Mouse (Mus musculus) heart, adult 2 months (tissue): ENCODE measurements around the gene Scg3. TPM values are rescaled to one million over a fixed set of nuclear protein-coding genes. Genes with fewer than 3 reads are reported as not detected.

Source experiments
- DNase-seq, 2 experiments: peaks; one replicate each; pipeline ENCODE4 v3.0.0; 2021
- H3K27ac ChIP-seq: fragments of 200-600 bp; 2 replicates; pipeline ENCODE4 v1.8.1; 2022
- H3K27me3 ChIP-seq: fragments of 200-500 bp; 2 replicates; pipeline ENCODE4 v1.6.1; 2012; ENCODE audit warnings: mild to moderate bottlenecking, low read length, inconsistent platforms, mixed read lengths; ENCODE audit not compliant: control insufficient read depth, insufficient read depth
- H3K36me3 ChIP-seq: fragments of 200-500 bp; 2 replicates; pipeline ENCODE4 v1.6.1; 2012; ENCODE audit warnings: low read length, inconsistent platforms; ENCODE audit not compliant: control insufficient read depth, insufficient read depth
- H3K4me1 ChIP-seq: fragments of 200-500 bp; 2 replicates; pipeline ENCODE4 v1.6.1; 2011; ENCODE audit warnings: low read length; ENCODE audit not compliant: control insufficient read depth, insufficient read depth
- H3K4me3 ChIP-seq: fragments of 200-600 bp; 2 replicates; pipeline ENCODE4 v1.8.1; 2022
- H3K79me2 ChIP-seq: fragments of 200-500 bp; replicated peaks from 2 replicates; pipeline ENCODE4 v1.6.1; 2012; ENCODE audit warnings: mild to moderate bottlenecking, inconsistent platforms, low read length, moderate library complexity, mixed read lengths; ENCODE audit not compliant: control insufficient read depth, insufficient read depth
- H3K9ac ChIP-seq: fragments of 200-500 bp; 2 replicates; pipeline ENCODE4 v1.6.1; 2012; ENCODE audit warnings: low read depth, mild to moderate bottlenecking, control low read depth, inconsistent platforms, low read length, mixed read lengths
- CTCF ChIP-seq: fragments of 200-600 bp; IDR thresholded peaks from 2 replicates; pipeline ENCODE4 v1.8.1; 2022; ENCODE audit warnings: antibody characterized with exemption, mild to moderate bottlenecking, moderate library complexity
- EP300 ChIP-seq: fragments of 200-500 bp; IDR thresholded peaks from 2 replicates; pipeline ENCODE4 v1.6.1; 2011; ENCODE audit warnings: low read depth, low read length, control low read depth; ENCODE audit not compliant: insufficient read depth
- POLR2A ChIP-seq: fragments of 200-500 bp; IDR thresholded peaks from 2 replicates; pipeline ENCODE4 v1.6.1; 2011; ENCODE audit warnings: mild to moderate bottlenecking, low read depth, low read length, control low read depth; ENCODE audit not compliant: insufficient read depth
- WGBS: fragments of 180-500 bp; shearing (Covaris S2); methylation state at CpG from one replicate; pipeline ENCODE4 v1.1.7; 2018; 5-methylcytosine and 5-hydroxymethylcytosine counted together
- intact Hi-C: fragments of 180-260 bp; cut with DNase I; formaldehyde crosslinking; loops from one replicate; pipeline ENCODE4 v1.15.1; 2025
- polyA plus RNA-seq: library from polyadenylated mRNA; depleted of rRNA; stranded (reverse); fragments of >200 nt; gene quantifications from 2 replicates; pipeline ENCODE4 v1.2.3, GENCODE M21; 2012
- total RNA-seq, 2 experiments: library from RNA; stranded (reverse); gene quantifications; 2 replicates each; pipeline ENCODE4 v1.2.3; 2021

Gene Scg3
- total and polyA plus RNA-seq, 3 experiments, result 0.37 to 1.3 (median 0.43) TPM

DNA sequence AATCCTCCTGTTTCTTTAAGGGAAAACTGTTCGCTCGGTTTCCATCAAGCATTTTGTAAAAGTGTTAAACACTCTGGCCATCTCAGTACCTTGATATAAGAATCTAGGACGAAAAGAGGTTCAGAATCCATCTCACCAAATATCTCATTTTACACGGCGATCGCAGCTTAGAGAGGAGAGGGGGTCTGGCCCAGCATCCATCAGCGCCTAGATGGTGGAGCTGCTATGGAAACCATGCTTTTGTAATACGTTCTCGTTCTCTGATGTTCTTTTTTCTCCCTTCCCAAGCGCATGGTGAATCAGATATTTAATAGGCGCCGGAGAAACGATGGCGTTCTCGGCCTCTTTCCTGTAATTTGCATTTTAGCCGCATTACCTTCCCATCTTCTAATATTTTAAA is 73.9 kb downstream of the Scg3 start:
- H3K4me3 ChIP-seq, result peak overlapping the region; percentile 5; the same call in 1 of the 2 replicates
- no peak for DNase-seq
- 51% methylated on average over 16 of the region's 16 CpGs for WGBS
- H3K36me3 ChIP-seq, result no peaks in the 10 kb centered on the region
- TF ChIP-seq POLR2A (no peak), EP300 (no peak), CTCF (no peak)
- H3K9ac ChIP-seq, result no peak overlapping the region
- H3K79me2 ChIP-seq, result no peaks in the 10 kb centered on the region
- 0 out of 2 replicates have a peak, but pooled peaks cover 2% of the 10 kb centered on the region for H3K27me3 ChIP-seq
- no peaks in the 10 kb centered on the region for H3K4me1 ChIP-seq
- no peak overlapping the region for H3K27ac ChIP-seq
- intact Hi-C loops, result no loop called here

DNA sequence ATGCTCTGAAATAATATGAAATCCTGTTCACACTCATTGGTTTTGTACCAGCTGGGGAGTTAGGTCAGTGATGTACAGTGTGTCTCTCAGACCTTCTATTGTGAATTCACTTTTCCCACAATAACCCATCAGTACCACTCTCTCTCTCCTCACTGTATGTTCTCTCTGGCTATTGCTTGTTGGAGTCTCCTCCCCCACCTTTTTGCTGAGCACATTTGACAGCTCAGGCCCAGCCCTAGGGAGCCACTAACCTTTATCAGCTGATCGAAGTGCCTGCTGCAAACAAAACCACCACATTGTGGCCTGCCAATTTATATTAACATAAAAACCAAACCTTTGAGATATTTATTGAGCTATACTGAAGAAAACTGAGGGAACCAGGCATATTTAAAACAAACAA is 74.4 kb downstream of the Scg3 start:
- 0 out of 2 replicates have a peak, but pooled peaks cover 2% of the 10 kb centered on the region for H3K27me3 ChIP-seq
- WGBS, result 74% methylated on average over 1 of the region's 1 CpGs
- H3K36me3 ChIP-seq, result no peaks in the 10 kb centered on the region
- no peak overlapping the region for H3K4me3 ChIP-seq
- no peaks in the 10 kb centered on the region for H3K79me2 ChIP-seq
- intact Hi-C loops, result no loop called here
- no peaks in the 10 kb centered on the region for H3K4me1 ChIP-seq
- no peak overlapping the region for H3K9ac ChIP-seq
- no peak overlapping the region for H3K27ac ChIP-seq
- TF ChIP-seq CTCF, result no peak
- no peak for TF ChIP-seq EP300
- TF ChIP-seq POLR2A, result no peak
- no peak for DNase-seq

DNA sequence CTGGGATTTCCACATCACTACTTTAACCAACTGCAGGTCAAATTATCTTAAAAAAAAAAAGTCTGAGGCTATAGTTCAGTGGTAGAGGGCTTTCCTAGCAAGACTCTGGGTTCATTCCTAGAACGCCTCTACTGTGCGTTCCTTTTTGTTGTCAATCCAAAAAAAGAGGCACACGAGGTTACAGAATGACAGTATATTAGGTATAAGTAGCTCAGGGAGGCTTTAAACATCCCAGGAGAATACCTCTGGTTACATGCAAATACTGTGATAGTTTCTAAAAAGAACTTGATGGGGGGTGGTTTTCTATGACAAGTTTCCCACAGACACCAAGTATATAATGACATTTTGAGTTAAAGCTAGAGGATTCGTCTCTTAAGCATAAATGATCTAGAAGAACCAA is 76.4 kb downstream of the Scg3 start:
- TF ChIP-seq CTCF (no peak), POLR2A (no peak), EP300 (no peak)
- Histone ChIP-seq H3K27ac (no peak overlapping the region), H3K4me1 (no peaks in the 10 kb centered on the region), H3K27me3 (0 out of 2 replicates have a peak, but pooled peaks cover 2% of the 10 kb centered on the region), H3K9ac (no peak overlapping the region), H3K36me3 (no peaks in the 10 kb centered on the region), H3K79me2 (no peaks in the 10 kb centered on the region), H3K4me3 (no peak overlapping the region)
- WGBS, result 89% methylated on average over 4 of the region's 4 CpGs
- intact Hi-C loops, result no loop called here
- no peak for DNase-seq

DNA sequence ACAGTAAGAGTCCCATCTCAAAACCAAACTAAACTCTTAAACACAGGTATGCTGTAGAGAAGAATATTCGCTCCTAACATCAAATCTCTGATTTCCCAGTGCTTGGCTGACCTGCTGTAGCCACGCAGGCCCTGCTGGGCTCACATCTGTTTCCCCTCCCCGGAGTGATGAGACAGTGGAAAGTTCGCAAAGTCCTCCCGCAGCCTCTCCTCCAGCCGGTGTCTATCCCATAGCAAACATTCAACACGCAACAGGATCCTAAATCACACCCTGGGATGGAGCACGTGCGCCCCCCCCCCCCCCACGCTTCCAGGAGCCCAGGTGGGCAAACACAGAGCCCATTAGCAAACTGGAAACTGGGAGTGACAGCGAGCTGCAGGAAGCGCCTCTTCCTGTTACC is 82.3 kb downstream of the Scg3 start:
- no peaks in the 10 kb centered on the region; the same call in 1 of the 2 replicates for H3K4me1 ChIP-seq
- no peak overlapping the region for H3K27ac ChIP-seq
- no peaks in the 10 kb centered on the region for H3K27me3 ChIP-seq
- no peaks in the 10 kb centered on the region for H3K36me3 ChIP-seq
- no peak for DNase-seq
- H3K79me2 ChIP-seq, result no peaks in the 10 kb centered on the region
- no peak overlapping the region for H3K9ac ChIP-seq
- no peak for TF ChIP-seq POLR2A
- TF ChIP-seq EP300, result no peak
- no peak for TF ChIP-seq CTCF
- 26% methylated on average over 12 of the region's 12 CpGs for WGBS
- no peak overlapping the region for H3K4me3 ChIP-seq
- intact Hi-C loops, result no loop called here

DNA sequence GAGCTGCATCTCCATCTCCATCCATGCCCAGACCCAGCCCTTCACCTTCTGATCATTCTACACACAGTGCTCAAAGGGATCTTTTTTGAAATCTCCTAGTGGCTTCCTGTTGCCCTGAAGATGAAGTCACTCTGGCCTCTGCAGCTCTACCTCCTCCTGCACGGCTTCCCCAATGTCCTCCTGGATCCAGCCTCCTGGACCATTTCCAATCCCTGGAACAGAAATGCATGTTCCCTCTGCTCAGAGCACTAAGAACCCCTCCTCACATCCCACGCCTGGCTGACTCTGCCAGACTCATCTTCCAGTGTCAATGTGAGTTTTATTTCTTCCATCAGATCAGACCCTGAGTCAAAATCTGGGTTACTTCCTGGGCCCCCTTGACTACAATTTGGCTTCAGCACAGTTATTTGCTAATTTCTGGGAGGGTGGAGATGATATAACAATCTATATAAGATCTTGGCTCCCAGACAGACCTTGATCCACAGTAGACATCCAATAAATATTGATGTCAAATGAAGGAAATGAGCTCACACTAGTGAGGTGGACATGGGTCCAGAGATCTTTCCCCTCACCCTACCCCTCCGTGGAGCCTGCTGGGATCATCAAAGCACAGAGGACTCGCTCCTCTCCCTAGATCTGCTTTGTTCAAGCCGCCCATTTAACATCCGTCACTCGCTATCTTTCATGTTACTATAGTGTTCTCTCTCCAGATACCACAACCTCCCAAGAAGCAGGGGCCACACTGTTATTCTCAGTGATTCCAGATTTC is 83.5 kb downstream of the Scg3 start:
- Histone ChIP-seq H3K4me1 (no peaks in the 10 kb centered on the region; the same call in 1 of the 2 replicates), H3K27me3 (no peaks in the 10 kb centered on the region), H3K4me3 (no peak overlapping the region), H3K9ac (no peak overlapping the region), H3K79me2 (no peaks in the 10 kb centered on the region), H3K27ac (no peak overlapping the region), H3K36me3 (no peaks in the 10 kb centered on the region)
- TF ChIP-seq EP300, result no peak
- no peak for TF ChIP-seq CTCF
- no peak for TF ChIP-seq POLR2A
- DNase-seq, result no peak
- intact Hi-C loops, result no loop called here
- WGBS, result 65% methylated on average over 7 of the region's 7 CpGs

DNA sequence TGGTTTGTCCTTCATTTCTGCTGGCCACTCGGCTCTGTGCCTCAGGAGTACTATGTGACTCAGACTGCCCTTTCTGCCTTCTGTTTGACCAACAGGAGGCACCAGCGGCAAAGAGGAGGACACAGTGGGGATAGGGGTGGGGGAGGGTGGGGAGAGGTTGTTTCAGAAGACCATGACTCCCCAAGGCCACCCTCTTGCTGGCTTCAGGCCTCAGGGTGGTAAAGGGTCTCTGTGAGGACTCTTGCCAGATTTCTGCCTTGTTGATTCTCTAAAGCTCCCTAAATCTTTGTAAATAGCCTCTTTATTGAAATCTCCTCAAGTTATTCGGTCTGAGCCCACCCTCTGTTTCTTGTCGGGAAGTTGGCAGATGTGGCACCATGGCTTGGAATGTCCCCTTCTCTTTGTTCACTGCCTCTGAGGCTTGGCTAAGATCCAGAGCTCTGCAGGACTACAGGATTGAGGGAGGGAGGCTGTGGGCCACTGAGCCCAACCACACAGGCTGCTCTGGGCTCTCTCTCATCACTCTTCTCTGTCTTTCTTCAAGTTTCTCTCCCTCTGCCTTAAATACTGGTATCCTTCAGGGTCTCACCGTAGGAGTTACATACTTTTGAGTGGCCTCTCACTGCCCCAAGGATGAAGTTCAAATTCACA is 84.5 kb downstream of the Scg3 start:
- no peak overlapping the region for H3K9ac ChIP-seq
- 41% methylated on average over 5 of the region's 5 CpGs for WGBS
- H3K36me3 ChIP-seq, result no peaks in the 10 kb centered on the region
- H3K27me3 ChIP-seq, result no peaks in the 10 kb centered on the region
- H3K27ac ChIP-seq, result no peak overlapping the region
- H3K79me2 ChIP-seq, result no peaks in the 10 kb centered on the region
- TF ChIP-seq CTCF (peak; percentile 22; the same call in 1 of the 2 replicates), POLR2A (no peak), EP300 (no peak)
- H3K4me1 ChIP-seq, result no peaks in the 10 kb centered on the region; the same call in 1 of the 2 replicates
- DNase-seq, result no peak
- H3K4me3 ChIP-seq, result no peak overlapping the region
- intact Hi-C loops, result no loop called here
